Mouse (Mus musculus): ENCODE results near the gene Ttc30b. TPM values are rescaled to one million over a fixed set of nuclear protein-coding genes. Genes with fewer than 3 reads are reported as not detected.

The Ttc30b gene
- polyA plus RNA-seq, 1 experiment from 2014 or later: 1.6 TPM

DNA sequence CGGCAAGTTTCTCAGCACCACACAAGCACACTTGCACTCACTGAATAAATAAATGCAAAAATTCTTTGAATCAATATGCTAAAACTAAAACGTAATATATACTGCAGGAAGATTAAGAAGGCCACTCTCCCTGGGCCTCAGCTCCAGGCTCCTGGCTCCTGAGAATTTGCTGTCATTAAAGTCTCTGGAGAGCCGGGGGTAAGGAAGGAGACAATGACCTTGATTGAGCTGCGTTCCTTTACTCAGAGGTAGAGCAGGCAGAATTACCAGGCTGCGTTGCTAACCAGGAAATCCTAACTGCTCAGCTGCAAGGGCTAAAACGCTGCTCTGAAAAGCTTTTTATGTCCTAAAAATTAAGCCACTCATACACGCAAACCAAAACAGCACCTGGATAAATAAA is 4.8 kb downstream of the Ttc30b start:
- Histone ChIP-seq H3K36me3 (replicated peaks; ENCODE audit: insufficient read depth, low read length) (peaks cover 9% of the 10 kb centered on the region; the same call in 1 of the 2 replicates), H3K27me3 (ENCODE audit: insufficient read depth, low read length) (no peaks in the 10 kb centered on the region), H3K27ac (ENCODE audit: low read depth) (no peak overlapping the region), H3K4me2 (ENCODE audit: low read depth, low read length) (no peak overlapping the region), H3K4me3 (ENCODE audit: low read depth, low read length) (no peak overlapping the region), H3K9me3 (ENCODE audit: low read length) (no peaks in the 10 kb centered on the region), H3K9ac (replicated peaks) (no peak overlapping the region), H3K4me1 (ENCODE audit: insufficient read depth) (no peaks in the 10 kb centered on the region)
- no peak for DNase-seq
- no peak for TF ChIP-seq EP300 (IDR thresholded peaks at IDR 0.05; ENCODE audit: low read depth)
- no peak for TF ChIP-seq CTCF (IDR thresholded peaks at IDR 0.05; ENCODE audit: low read depth)
- no peak for ATAC-seq
- WGBS (ENCODE audit: insufficient replicate concordance): 54% methylated on average over 7 of the region's 7 CpGs

DNA sequence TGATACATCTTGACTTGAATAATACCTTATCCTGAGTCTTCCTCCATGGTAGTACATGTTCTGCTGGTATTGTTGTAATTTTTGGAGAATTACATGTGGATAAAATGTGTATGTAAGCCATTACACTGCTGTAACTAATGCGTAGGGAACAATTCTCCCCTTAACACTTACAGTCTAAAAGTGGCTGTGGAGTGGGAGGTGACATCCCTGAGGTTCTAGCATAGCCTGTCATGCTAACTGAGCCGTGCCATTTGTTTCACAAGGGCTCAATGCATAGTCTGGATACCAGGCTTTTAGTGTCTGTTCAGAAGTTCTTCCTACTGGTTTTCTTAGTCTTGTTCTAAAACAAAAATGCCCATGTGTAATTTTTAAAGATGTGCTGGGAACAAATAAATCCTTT is 7.4 kb downstream of the Ttc30b start:
- DNase-seq (no peak), ATAC-seq (no peak)
- no peaks in the 10 kb centered on the region for H3K27me3 ChIP-seq (ENCODE audit: insufficient read depth, low read length)
- WGBS (ENCODE audit: insufficient replicate concordance): 91% methylated on average over 2 of the region's 2 CpGs
- no peak overlapping the region for H3K4me2 ChIP-seq (ENCODE audit: low read depth, low read length)
- H3K27ac ChIP-seq (ENCODE audit: low read depth): no peak overlapping the region
- TF ChIP-seq EP300 (IDR thresholded peaks at IDR 0.05; ENCODE audit: low read depth): no peak
- TF ChIP-seq CTCF (IDR thresholded peaks at IDR 0.05; ENCODE audit: low read depth): no peak
- no peaks in the 10 kb centered on the region for H3K9me3 ChIP-seq (ENCODE audit: low read length)
- H3K36me3 ChIP-seq (replicated peaks; ENCODE audit: insufficient read depth, low read length): peaks cover 14% of the 10 kb centered on the region
- no peak overlapping the region for H3K4me3 ChIP-seq (ENCODE audit: low read depth, low read length)
- H3K4me1 ChIP-seq (ENCODE audit: insufficient read depth): no peaks in the 10 kb centered on the region
- H3K9ac ChIP-seq (replicated peaks): no peak overlapping the region

DNA sequence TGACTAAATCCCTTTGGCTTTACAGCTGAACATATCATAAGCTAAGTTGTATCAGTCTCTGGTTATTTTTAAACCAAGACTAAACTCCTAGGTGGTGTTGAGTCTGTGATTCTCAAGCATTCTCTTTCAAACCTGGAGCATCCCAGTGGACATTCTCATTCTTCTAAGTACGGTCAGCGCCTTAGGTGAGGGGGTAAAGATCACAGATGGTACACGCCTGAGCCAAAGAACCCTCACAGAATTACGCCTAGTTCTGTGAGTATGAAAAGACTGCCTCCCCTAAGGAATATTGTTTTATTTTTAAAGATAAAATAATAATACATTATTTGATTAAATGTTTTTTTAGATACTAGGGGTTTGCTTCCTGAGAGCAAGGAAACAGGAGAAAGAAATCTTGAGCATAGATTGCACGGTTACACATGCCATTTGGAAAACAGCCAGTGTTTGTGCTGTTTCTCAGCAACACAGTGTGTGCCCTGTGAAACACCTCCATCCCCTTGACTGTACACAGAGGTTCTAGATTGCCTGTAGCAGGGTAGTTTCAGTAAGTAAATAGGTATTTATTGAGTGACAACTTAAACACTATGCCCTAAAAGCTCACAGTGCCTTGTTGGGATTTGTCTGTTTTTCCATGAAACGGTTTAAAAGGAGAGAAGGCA is 8.5 kb downstream of the Ttc30b start:
- peaks cover 15% of the 10 kb centered on the region for H3K36me3 ChIP-seq (replicated peaks; ENCODE audit: insufficient read depth, low read length)
- 86% methylated on average over 6 of the region's 6 CpGs for WGBS (ENCODE audit: insufficient replicate concordance)
- no peak overlapping the region for H3K27ac ChIP-seq (ENCODE audit: low read depth)
- no peak for TF ChIP-seq EP300 (IDR thresholded peaks at IDR 0.05; ENCODE audit: low read depth)
- TF ChIP-seq CTCF (IDR thresholded peaks at IDR 0.05; ENCODE audit: low read depth): no peak
- ATAC-seq: no peak
- no peaks in the 10 kb centered on the region for H3K9me3 ChIP-seq (ENCODE audit: low read length)
- no peaks in the 10 kb centered on the region for H3K27me3 ChIP-seq (ENCODE audit: insufficient read depth, low read length)
- H3K4me3 ChIP-seq (ENCODE audit: low read depth, low read length): no peak overlapping the region
- H3K9ac ChIP-seq (replicated peaks): no peak overlapping the region
- H3K4me1 ChIP-seq (ENCODE audit: insufficient read depth): no peaks in the 10 kb centered on the region
- H3K4me2 ChIP-seq (ENCODE audit: low read depth, low read length): no peak overlapping the region
- DNase-seq: no peak

DNA sequence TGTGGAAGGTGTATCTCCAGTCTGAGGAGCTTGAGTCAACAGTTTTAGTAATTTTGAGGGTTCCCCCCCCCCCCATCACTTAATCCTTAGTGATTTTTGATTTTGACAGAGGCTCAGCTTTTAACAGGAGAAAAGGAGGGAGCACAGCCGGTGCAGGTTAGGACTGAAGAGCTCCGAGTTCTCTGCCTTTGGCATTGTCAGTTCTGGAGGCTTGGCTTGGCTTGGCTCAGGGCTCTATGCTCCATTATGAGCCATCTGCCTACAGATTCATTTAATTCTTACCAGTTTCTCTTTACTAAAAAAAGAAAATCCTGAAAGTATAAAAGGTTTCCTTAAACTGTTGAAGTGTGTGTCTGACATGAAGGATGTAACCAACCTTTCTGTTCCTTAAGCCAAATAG is 9.2 kb downstream of the Ttc30b start:
- DNase-seq (no peak), ATAC-seq (no peak)
- Histone ChIP-seq H3K9me3 (ENCODE audit: low read length) (no peaks in the 10 kb centered on the region), H3K4me1 (ENCODE audit: insufficient read depth) (no peaks in the 10 kb centered on the region), H3K36me3 (replicated peaks; ENCODE audit: insufficient read depth, low read length) (peaks cover 16% of the 10 kb centered on the region), H3K4me2 (ENCODE audit: low read depth, low read length) (no peak overlapping the region), H3K27ac (ENCODE audit: low read depth) (no peak overlapping the region), H3K27me3 (ENCODE audit: insufficient read depth, low read length) (no peaks in the 10 kb centered on the region), H3K9ac (replicated peaks) (no peak overlapping the region), H3K4me3 (ENCODE audit: low read depth, low read length) (no peak overlapping the region)
- WGBS (ENCODE audit: insufficient replicate concordance): 88% methylated on average over 2 of the region's 2 CpGs
- no peak for TF ChIP-seq CTCF (IDR thresholded peaks at IDR 0.05; ENCODE audit: low read depth)
- no peak for TF ChIP-seq EP300 (IDR thresholded peaks at IDR 0.05; ENCODE audit: low read depth)

DNA sequence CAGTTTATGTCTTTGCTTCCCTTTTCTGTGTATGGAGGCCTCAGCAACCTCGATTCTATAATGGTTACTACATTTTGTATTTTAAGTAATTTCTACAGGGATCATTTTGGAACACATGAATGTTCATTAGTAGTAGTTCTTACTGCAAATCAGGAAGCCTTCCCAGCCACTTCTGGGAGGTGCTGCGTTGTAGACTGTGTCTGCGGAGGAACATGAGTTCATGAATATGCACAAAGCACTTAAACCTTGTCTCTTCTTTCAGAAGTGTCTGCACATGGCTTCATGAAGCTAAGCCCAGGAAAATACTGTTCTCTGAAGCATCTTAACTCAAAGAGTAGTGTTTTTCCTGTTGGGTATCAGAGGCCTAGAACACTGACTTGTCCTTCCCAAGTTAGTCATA is 10.4 kb downstream of the Ttc30b start:
- Histone ChIP-seq H3K27ac (ENCODE audit: low read depth) (no peak overlapping the region), H3K4me3 (ENCODE audit: low read depth, low read length) (no peak overlapping the region)
- no peak for DNase-seq

DNA sequence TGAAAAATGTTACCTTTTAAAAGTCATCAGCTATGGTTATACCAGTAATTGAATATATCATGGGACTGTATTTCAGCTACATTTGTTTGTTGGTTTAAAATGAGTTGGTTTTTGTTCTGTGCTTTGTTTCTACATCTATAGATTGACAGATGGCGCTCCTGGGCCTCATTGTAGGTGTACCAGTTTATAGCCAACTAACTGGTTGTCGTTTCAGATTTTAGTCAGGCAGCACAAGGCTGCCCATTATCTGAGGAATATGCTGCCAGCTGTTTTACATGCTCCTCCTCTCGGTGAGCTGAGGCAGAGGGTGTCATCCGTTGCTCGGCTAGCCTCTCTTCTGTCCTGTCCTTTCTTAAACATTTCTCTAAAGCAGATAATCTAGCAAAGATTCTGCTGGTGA is 12.3 kb downstream of the Ttc30b start:
- Histone ChIP-seq H3K9me3 (ENCODE audit: low read length) (no peaks in the 10 kb centered on the region), H3K4me2 (ENCODE audit: low read depth, low read length) (no peak overlapping the region), H3K4me3 (ENCODE audit: low read depth, low read length) (no peak overlapping the region), H3K9ac (replicated peaks) (no peak overlapping the region), H3K36me3 (replicated peaks; ENCODE audit: insufficient read depth, low read length) (peaks cover 24% of the 10 kb centered on the region), H3K27me3 (ENCODE audit: insufficient read depth, low read length) (no peaks in the 10 kb centered on the region), H3K27ac (ENCODE audit: low read depth) (no peak overlapping the region), H3K4me1 (ENCODE audit: insufficient read depth) (no peaks in the 10 kb centered on the region)
- DNase-seq (no peak), ATAC-seq (no peak)
- no peak for TF ChIP-seq EP300 (IDR thresholded peaks at IDR 0.05; ENCODE audit: low read depth)
- TF ChIP-seq CTCF (IDR thresholded peaks at IDR 0.05; ENCODE audit: low read depth): no peak
- 79% methylated on average over 5 of the region's 5 CpGs for WGBS (ENCODE audit: insufficient replicate concordance)

More for the DNA sequence above, 10.4 kb downstream of the Ttc30b start:
- H3K9me3 ChIP-seq (ENCODE audit: low read length): no peaks in the 10 kb centered on the region
- TF ChIP-seq EP300 (IDR thresholded peaks at IDR 0.05; ENCODE audit: low read depth) (no peak), CTCF (IDR thresholded peaks at IDR 0.05; ENCODE audit: low read depth) (no peak)
- no peak overlapping the region for H3K4me2 ChIP-seq (ENCODE audit: low read depth, low read length)
- H3K4me1 ChIP-seq (ENCODE audit: insufficient read depth): no peaks in the 10 kb centered on the region
- H3K27me3 ChIP-seq (ENCODE audit: insufficient read depth, low read length): no peaks in the 10 kb centered on the region
- peaks cover 20% of the 10 kb centered on the region for H3K36me3 ChIP-seq (replicated peaks; ENCODE audit: insufficient read depth, low read length)
- no peak for ATAC-seq
- H3K9ac ChIP-seq (replicated peaks): no peak overlapping the region
- WGBS (ENCODE audit: insufficient replicate concordance): 85% methylated on average over 3 of the region's 3 CpGs
